8 mouse cellular contexts compared by ENCODE assay signal in genomic region chr15:88954368-88955072, GRCm38 (mm10). TPM values are rescaled to one million over a fixed set of nuclear protein-coding genes. Genes with fewer than 3 reads are reported as not detected.
A peak's percentile ranks its signal among the peaks of the same experiment; 100 is the strongest.
DNase-seq lines count a peak whose midpoint lies in the region; ATAC-seq and TF ChIP-seq lines count a peak whose summit lies in the region.

TSS of gene Ttll8 (minus strand) at chr15:88954418.

- peak within 1 kb of the TSS; percentile 46; the same call in 1 of the 2 replicates for H3K9ac ChIP-seq in embryonic facial prominence, embryonic 12.5 days
- 0 out of 2 replicates have a peak within 1 kb of the TSS, but pooled peaks have one; percentile 41 for H3K9ac ChIP-seq in liver, postnatal 0 days (replicated peaks)

- 0 out of 2 replicates have a peak, but pooled peaks cover 3% of the 10 kb centered on the region for H3K4me1 ChIP-seq in embryonic facial prominence, embryonic 12.5 days
- 0 out of 2 replicates have a peak, but pooled peaks cover 2% of the 10 kb centered on the region for H3K4me1 ChIP-seq in liver, postnatal 0 days (ENCODE audit: insufficient read depth)

- TF ChIP-seq EP300 in liver, postnatal 0 days (IDR thresholded peaks at IDR 0.05; ENCODE audit: low read depth) = no peak

- intact Hi-C loops in left cerebral cortex, adult 2 months (cut with DNase I) = no loop called here
- intact Hi-C loops in left cerebral cortex, postnatal 4 days (cut with DNase I) = no loop called here

- peak within 1 kb of the TSS; percentile 46 for H3K4me3 ChIP-seq in left cerebral cortex, adult 2 months
- H3K4me3 ChIP-seq in embryonic facial prominence, embryonic 12.5 days = peak within 1 kb of the TSS; percentile 36
- H3K4me3 ChIP-seq in liver, postnatal 0 days (ENCODE audit: low read depth, low read length) = peak within 1 kb of the TSS; percentile 25

- no peak within 1 kb of the TSS for H3K27ac ChIP-seq in left cerebral cortex, adult 2 months
- no peak within 1 kb of the TSS for H3K27ac ChIP-seq in embryonic facial prominence, embryonic 12.5 days
- H3K27ac ChIP-seq in liver, postnatal 0 days (ENCODE audit: low read depth) = no peak within 1 kb of the TSS

- H3K9me3 ChIP-seq in embryonic facial prominence, embryonic 12.5 days = no peaks in the 10 kb centered on the region
- H3K9me3 ChIP-seq in liver, postnatal 0 days (ENCODE audit: low read length) = no peaks in the 10 kb centered on the region

- H3K4me2 ChIP-seq in embryonic facial prominence, embryonic 12.5 days (replicated peaks) = peak within 1 kb of the TSS; percentile 77
- H3K4me2 ChIP-seq in liver, postnatal 0 days (ENCODE audit: low read depth, low read length) = peak within 1 kb of the TSS; percentile 55

- no peak for TF ChIP-seq CTCF in left cerebral cortex, adult 2 months (IDR thresholded peaks at IDR 0.05)
- no peak for TF ChIP-seq CTCF in liver, postnatal 0 days (IDR thresholded peaks at IDR 0.05; ENCODE audit: low read depth)

- DNase-seq in left cerebral cortex, adult 2 months (ENCODE audit: extremely low spot score in 1 of 2, low spot score in 2 of 2) = no peak
- DNase-seq in left cerebral cortex, postnatal 4 days = no peak
- peak; percentile 27 for DNase-seq in kidney, adult 11 months
- DNase-seq in liver, postnatal 0 days = peak; percentile 24
- peak; percentile 57 for DNase-seq in retina, embryonic 14.5 days (ENCODE audit: low spot score)
- no peak for DNase-seq in frontal cortex, adult 2 months (ENCODE audit: extremely low spot score in 1 of 2, low spot score in 1 of 2)

- 4% methylated on average over 50 of the region's 53 CpGs for WGBS in embryonic facial prominence, embryonic 12.5 days
- WGBS in liver, postnatal 0 days (ENCODE audit: insufficient replicate concordance) = 9% methylated on average over 50 of the region's 53 CpGs

- ATAC-seq in embryonic facial prominence, embryonic 12.5 days (ENCODE audit: insufficient number of reproducible peaks, insufficient read depth, low FRiP score, low TSS enrichment) = no peak; the same call in 1 of the 2 replicates
- ATAC-seq in liver, postnatal 0 days = no peak
- no peak for ATAC-seq in erythroid progenitor cell, adult 5-6 weeks (replicated peaks; ENCODE audit: low FRiP score, poor library complexity, severe bottlenecking)

- H3K36me3 ChIP-seq in embryonic facial prominence, embryonic 12.5 days = no peaks in the 10 kb centered on the region
- H3K36me3 ChIP-seq in liver, postnatal 0 days (replicated peaks; ENCODE audit: insufficient read depth, low read length) = no peaks in the 10 kb centered on the region

- peaks cover 35% of the 10 kb centered on the region for H3K27me3 ChIP-seq in embryonic facial prominence, embryonic 12.5 days
- peaks cover 22% of the 10 kb centered on the region for H3K27me3 ChIP-seq in liver, postnatal 0 days (ENCODE audit: insufficient read depth, low read length)

RNA-seq across cellular contexts. Expression of gene Ttll8, which starts in this region (rescaled TPM):
- 1 to 10 TPM; 1.2 to 2.4 TPM for total RNA-seq in left cerebral cortex, adult 2 months (2021)
- 1 to 10 TPM; 1.3 to 1.7 TPM for total RNA-seq in left cerebral cortex, postnatal 4 days (2021)
- polyA plus RNA-seq in embryonic facial prominence, embryonic 12.5 days (2016; fragmentation: Nextera tagmentation; extraction: Ambion mirVana) = not detected in 2 replicates
- polyA plus RNA-seq in liver, postnatal 0 days (2015; fragmentation: Nextera tagmentation; extraction: Ambion mirVana) = not detected in 2 replicates
- total RNA-seq in erythroid progenitor cell, adult 5-6 weeks (2015; ENCODE audit: low replicate concordance) = not detected in 2 replicates
- total RNA-seq in erythroid progenitor cell, adult 5-6 weeks (2017; ENCODE audit: low replicate concordance) = not detected in 2 replicates
- polyA plus RNA-seq in frontal cortex, adult 2 months (2012; rRNA removed) = 1.8 and 2.0 TPM in 2 replicates

Comparison
In these comparisons a context has a peak if more than half of its experiments do, and no peak if none do; other contexts are left out.
1. Peak in DNase-seq, H3K4me3 ChIP-seq, H3K9ac ChIP-seq and H3K4me2 ChIP-seq in liver, postnatal 0 days; RNA of the gene not detected or under 1 TPM.
2. DNase-seq: peak in kidney, adult 11 months (single experiment) and retina, embryonic 14.5 days (single experiment); none in left cerebral cortex, adult 2 months (0 of 2), left cerebral cortex, postnatal 4 days (single experiment) and frontal cortex, adult 2 months (0 of 2).
3. Peak in every context shown above with its lines, with median percentiles within 50 percentile points of each other: H3K4me3 ChIP-seq.